Mouse (Mus musculus) erythroblast, embryonic 14.5 days (primary cell): ENCODE results near the gene Prdx5. TPM values are rescaled to one million over a fixed set of nuclear protein-coding genes. Genes with fewer than 3 reads are reported as not detected.

Experiments
- H3K27me3 ChIP-seq: 2 replicates; pipeline ENCODE4 v1.6.1; 2012; ENCODE audit warnings: inconsistent platforms; ENCODE audit not compliant: control insufficient read depth
- H3K36me3 ChIP-seq: 2 replicates; pipeline ENCODE4 v1.6.1; 2012; ENCODE audit warnings: mild to moderate bottlenecking, inconsistent platforms; ENCODE audit not compliant: control insufficient read depth
- H3K4me1 ChIP-seq: 2 replicates; pipeline ENCODE4 v1.6.1; 2012; ENCODE audit warnings: inconsistent platforms; ENCODE audit not compliant: control insufficient read depth
- H3K4me3 ChIP-seq: replicated peaks from 2 replicates; pipeline ENCODE3; 2012; ENCODE audit warnings: moderate library complexity, mild to moderate bottlenecking, inconsistent platforms
- H3K9me3 ChIP-seq: 2 replicates; pipeline ENCODE4 v1.6.1; 2012; ENCODE audit warnings: low read length, inconsistent platforms, mixed read lengths; ENCODE audit not compliant: control insufficient read depth
- GATA1 ChIP-seq: IDR thresholded peaks from 2 replicates; pipeline ENCODE4 v1.6.1; 2012; ENCODE audit warnings: low read length, inconsistent platforms, mixed read lengths
- TAL1 ChIP-seq: IDR thresholded peaks from 3 replicates; pipeline ENCODE4 v1.6.1; 2012; ENCODE audit warnings: low read length, inconsistent platforms, mixed read lengths
- polyA plus RNA-seq: library from polyadenylated mRNA; stranded (reverse); fragments of >175 nt; gene quantifications from 2 replicates; pipeline ENCODE4 v1.2.3, GENCODE M21; 2012

Prdx5 gene
- polyA plus RNA-seq, 1 experiment, result 3.8 TPM

DNA sequence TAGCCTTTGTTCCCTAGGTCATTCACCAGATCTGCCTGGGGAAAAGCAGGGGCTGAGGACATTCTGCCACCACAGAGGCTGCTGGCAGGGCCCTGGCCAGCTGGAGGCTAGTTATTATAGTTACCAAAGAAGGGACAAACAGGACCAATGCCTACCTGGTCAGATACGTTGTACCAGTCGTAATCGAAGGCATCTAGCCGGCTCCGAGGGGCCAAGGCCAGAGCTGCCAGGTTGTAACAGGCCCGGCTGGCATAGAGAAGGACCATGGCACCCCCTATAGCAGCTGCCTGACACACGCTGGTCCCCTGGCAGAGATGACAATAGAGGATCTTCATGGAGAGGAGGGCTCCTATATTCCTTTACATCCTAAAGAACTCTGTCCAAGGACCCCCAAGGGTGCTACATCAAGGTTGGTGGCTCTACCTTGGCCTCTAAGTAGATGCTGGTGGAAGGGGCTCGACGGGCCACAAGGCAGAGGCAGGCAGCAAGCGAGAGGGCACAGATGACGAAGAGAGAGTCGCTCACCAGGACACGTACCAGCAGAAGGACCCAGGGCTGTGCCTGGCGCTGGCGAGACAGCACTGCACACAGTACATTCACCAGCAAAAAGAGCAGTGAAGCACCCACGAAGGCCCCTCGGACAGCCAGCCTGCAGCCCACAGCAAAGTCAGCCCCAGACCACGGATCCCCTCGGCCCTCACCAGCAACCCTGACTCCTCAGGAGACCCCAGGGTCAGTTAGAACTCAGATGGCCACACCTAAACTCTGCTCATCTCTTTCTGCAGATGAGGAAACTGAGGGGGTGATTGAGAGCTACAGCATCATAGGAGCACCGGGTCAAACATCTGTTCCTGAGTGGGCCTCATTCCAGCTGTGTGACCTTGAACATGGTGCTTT is 29.4 kb upstream of the Prdx5 start:
- Histone ChIP-seq H3K9me3 (no peaks in the 10 kb centered on the region; the same call in 1 of the 2 replicates), H3K27me3 (peaks cover 24% of the 10 kb centered on the region), H3K36me3 (peaks cover 5% of the 10 kb centered on the region), H3K4me3 (no peak overlapping the region), H3K4me1 (peaks cover 31% of the 10 kb centered on the region)
- TF ChIP-seq TAL1 (no peak), GATA1 (no peak)

DNA sequence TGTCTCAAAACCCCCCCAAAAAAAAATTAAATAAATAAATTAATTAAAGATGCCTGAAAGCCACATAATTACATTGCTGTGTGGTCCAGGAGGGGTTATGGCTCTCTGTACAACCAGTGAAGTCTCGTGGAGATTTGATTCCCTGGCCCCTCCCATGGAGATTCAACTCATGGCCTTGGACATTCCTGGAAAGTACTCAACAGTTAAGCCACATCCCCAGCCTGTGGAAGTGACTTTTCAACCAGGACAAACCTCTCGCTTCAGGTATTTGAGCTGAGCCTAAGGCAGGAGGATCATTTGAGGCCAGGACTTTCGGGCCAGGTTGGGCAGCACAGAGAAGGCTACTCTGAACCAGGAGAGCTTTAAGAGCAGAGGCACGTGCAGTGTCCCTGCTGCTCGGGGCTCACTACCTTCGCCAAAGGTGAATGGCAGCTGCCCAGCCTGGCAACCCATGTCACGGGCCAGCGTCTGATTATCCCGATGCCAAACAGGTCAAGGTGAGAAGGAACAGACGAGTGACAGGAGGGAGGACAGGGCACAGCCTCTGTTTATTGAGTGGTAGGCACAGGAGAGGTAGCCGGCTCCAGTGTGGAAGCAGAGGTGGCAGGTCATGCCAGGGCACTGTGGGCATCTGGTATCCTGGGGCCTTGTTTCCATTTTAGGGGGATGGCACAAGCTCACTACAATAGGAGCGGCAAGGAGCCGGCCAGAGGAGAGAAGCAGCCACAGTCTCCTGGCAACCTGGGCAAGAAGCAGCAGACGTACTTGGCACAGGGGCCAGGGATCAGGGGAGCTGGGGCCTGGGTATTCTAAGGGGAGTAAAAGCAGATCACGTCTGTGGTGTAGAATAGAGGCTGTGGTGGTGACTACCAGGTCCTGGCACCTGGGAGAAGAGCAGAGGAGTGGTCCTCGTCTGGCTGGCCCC is 27.9 kb upstream of the Prdx5 start:
- peaks cover 27% of the 10 kb centered on the region for H3K4me1 ChIP-seq
- H3K27me3 ChIP-seq, result peaks cover 40% of the 10 kb centered on the region
- TF ChIP-seq TAL1 (no peak), GATA1 (no peak)
- H3K4me3 ChIP-seq, result no peak overlapping the region
- no peaks in the 10 kb centered on the region; the same call in 1 of the 2 replicates for H3K36me3 ChIP-seq
- H3K9me3 ChIP-seq, result peaks cover 10% of the 10 kb centered on the region; the same call in 1 of the 2 replicates

- Histone ChIP-seq H3K36me3 (no peaks in the 10 kb centered on the region; the same call in 1 of the 2 replicates), H3K9me3 (peaks cover 10% of the 10 kb centered on the region; the same call in 1 of the 2 replicates), H3K4me3 (no peak overlapping the region), H3K4me1 (peaks cover 17% of the 10 kb centered on the region), H3K27me3 (peaks cover 55% of the 10 kb centered on the region)
- TF ChIP-seq TAL1 (no peak), GATA1 (no peak)
Measured at GRCm38 (mm10) chr19:6936299-6936698, 26.4 kb upstream of the Prdx5 start.

DNA sequence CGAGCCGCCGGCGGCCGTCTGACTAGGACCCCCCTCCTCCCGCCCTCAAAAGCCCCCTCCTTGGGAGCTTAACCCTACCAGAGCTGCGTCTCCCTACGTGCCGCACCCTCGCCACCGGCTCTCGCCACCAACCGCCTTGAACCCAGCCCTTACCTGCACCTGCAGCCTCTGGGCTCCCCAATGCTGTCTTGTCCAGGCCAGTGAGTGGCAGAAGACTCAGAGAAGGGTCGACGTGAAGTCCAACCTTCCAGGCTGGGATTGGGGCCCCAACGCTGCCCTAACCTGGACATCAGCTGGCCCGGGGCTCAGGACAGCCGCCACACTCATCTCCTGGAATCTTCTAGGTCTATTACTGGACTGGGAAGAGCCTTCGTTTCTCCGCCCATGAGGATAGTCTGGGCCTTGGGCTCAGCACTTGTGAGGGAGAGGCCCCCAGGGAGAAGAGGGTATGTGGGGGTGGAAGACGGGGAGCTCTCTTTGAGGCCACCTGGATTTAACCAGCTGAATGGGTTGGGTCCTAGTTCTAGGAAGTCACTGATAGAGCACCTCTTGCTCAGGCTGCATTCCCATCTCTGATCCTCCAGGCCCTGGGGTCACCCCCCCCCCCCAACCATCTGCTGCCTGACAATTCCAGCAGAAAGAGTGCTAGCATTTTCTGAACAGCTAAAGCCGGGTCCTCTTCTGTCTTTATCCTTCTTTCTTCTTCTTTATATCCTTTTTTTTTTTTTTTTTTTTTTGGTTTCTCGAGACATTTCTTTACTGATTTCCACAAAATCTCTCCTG is 24.5 kb upstream of the Prdx5 start, which contains the start of gene Kcnk4:
Gene Kcnk4 (minus strand): TSS at position 321 of the 783 bp plus-strand sequence.
- no peak for TF ChIP-seq TAL1
- no peak within 1 kb of the TSS for H3K4me3 ChIP-seq
- peaks cover 5% of the 10 kb centered on the region for H3K4me1 ChIP-seq
- H3K36me3 ChIP-seq, result no peaks in the 10 kb centered on the region; the same call in 1 of the 2 replicates
- peaks cover 71% of the 10 kb centered on the region for H3K27me3 ChIP-seq
- H3K9me3 ChIP-seq, result peaks cover 10% of the 10 kb centered on the region; the same call in 1 of the 2 replicates

DNA sequence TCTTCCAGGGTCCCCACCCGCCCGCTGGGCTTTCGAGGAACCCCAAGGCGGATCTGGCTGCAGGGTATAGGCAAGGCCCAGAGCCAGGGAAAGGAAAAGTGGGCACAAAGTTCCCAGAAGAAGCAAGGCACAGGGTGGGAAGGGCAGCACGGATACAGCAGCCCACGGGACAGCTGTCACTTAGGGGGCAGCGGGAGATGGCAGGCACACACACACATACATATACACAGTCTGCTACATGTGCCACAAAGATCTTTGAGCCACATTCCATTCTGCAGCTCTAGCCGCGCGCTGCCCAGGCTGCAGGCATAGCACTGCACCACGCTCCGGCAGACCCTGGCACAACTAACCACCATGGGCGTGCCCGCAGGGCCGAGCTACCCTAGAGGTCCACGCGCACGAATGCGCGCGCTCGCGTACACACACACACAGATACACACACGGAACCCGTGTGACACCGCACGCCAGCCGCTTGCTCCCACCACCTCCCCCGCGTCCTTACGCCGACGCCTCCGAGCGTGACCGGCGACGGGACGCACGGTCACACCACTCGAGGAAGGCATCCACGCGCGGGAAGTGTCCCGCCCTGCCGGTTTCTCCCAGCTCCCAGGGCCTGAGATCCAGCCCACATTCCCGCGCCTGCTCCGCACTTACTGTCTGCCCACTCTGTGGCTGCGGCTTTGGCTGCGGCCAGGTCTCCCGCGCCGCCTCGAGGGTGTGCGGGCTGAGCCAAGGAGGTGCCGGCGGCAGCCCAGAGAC is 23.7 kb upstream of the Prdx5 start:
- peaks cover 79% of the 10 kb centered on the region for H3K27me3 ChIP-seq
- TF ChIP-seq TAL1, result no peak
- no peak for TF ChIP-seq GATA1
- no peak overlapping the region for H3K4me3 ChIP-seq
- H3K9me3 ChIP-seq, result peaks cover 10% of the 10 kb centered on the region; the same call in 1 of the 2 replicates
- no peaks in the 10 kb centered on the region; the same call in 1 of the 2 replicates for H3K36me3 ChIP-seq
- peaks cover 5% of the 10 kb centered on the region for H3K4me1 ChIP-seq

DNA sequence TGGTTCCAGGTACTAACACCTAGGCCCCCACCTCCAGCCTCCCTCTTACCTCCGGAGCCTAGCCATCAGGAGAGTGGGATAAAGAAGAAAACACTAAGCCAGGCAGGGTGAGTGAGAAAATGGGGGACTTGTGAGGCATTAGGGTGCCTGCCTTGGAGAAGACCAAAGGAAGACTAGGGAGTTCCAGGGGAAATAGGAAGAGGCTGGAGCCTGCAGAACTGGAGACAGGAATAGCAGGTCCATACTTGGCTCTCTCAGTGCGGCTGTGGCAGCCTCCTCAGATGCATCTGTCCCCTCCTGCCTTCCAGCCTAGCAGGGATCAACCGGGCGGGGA is 23.2 kb upstream of the Prdx5 start:
- no peak for TF ChIP-seq TAL1
- TF ChIP-seq GATA1, result no peak
- Histone ChIP-seq H3K36me3 (no peaks in the 10 kb centered on the region), H3K27me3 (peaks cover 84% of the 10 kb centered on the region), H3K9me3 (peaks cover 10% of the 10 kb centered on the region; the same call in 1 of the 2 replicates), H3K4me1 (peaks cover 5% of the 10 kb centered on the region), H3K4me3 (no peak overlapping the region)

GRCm38 (mm10) chr19:6932018-6932417 is 22.1 kb upstream of the Prdx5 start:
- Histone ChIP-seq H3K36me3 (no peaks in the 10 kb centered on the region), H3K27me3 (peaks cover 91% of the 10 kb centered on the region), H3K4me3 (no peak overlapping the region), H3K4me1 (peaks cover 5% of the 10 kb centered on the region), H3K9me3 (peaks cover 13% of the 10 kb centered on the region; the same call in 1 of the 2 replicates)
- TF ChIP-seq GATA1 (no peak), TAL1 (no peak)

DNA sequence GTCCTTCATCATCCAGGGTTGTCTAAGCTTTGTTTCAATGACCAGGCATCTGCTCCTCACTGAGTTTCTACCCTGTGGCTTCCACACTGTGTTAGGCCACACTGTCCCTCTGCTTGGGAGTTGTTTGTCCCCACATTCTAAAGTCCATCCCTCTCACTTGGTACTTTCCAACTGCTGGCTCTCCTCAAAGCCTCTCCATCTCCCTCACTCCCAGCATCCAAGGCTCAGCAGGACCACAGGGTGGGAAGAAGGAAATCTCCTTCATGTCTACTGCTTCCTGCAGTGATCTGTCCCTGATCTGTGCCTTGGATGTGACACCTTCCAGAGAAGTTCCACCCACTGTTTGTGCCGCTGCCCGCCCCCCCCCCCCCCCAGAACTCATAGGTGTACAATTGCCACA is 21.1 kb upstream of the Prdx5 start:
- no peak overlapping the region for H3K4me3 ChIP-seq
- TF ChIP-seq GATA1, result no peak
- no peak for TF ChIP-seq TAL1
- peaks cover 12% of the 10 kb centered on the region for H3K4me1 ChIP-seq
- H3K9me3 ChIP-seq, result peaks cover 19% of the 10 kb centered on the region
- peaks cover 97% of the 10 kb centered on the region for H3K27me3 ChIP-seq
- no peaks in the 10 kb centered on the region for H3K36me3 ChIP-seq
